ENCODE assay signal across 8 mouse cellular contexts in genomic region chr13:23622861-23623450, GRCm38 (mm10). TPM values are rescaled to one million over a fixed set of nuclear protein-coding genes. Genes with fewer than 3 reads are reported as not detected.
DNase-seq lines count a peak whose midpoint lies in the region; ATAC-seq lines count a peak whose summit lies in the region.

No protein-coding gene starts in this region.

- peak overlapping the region; percentile 76 for H3K4me3 ChIP-seq in heart, embryonic 11.5 days (ENCODE audit: low read depth, low read length)
- peak overlapping the region; percentile 61 for H3K4me3 ChIP-seq in midbrain, embryonic 15.5 days

- ATAC-seq in heart, embryonic 11.5 days (replicated peaks; ENCODE audit: insufficient number of reproducible peaks, low FRiP score, low TSS enrichment) = no peak
- ATAC-seq in midbrain, embryonic 15.5 days (replicated peaks) = no peak
- no peak for ATAC-seq in activated CD4-positive, CD25-positive, alpha-beta regulatory T cell, adult 4 months

- intact Hi-C loops in left cerebral cortex, postnatal 4 days (cut with DNase I) = no loop called here
- intact Hi-C loops in left cerebral cortex, postnatal 36 days (cut with DNase I) = loop anchor here (5.0 kb wide), 4 partner anchors 36 to 1581 kb away; partner anchors contain the start of genes Hist1h1c, Hist1h1t, Hist1h2ag and Hist1h2bj

- no peaks in the 10 kb centered on the region for H3K27me3 ChIP-seq in heart, embryonic 11.5 days (ENCODE audit: control insufficient read depth, insufficient read depth, low read length)
- H3K27me3 ChIP-seq in midbrain, embryonic 15.5 days (replicated peaks) = no peaks in the 10 kb centered on the region

- peak; percentile 9 for DNase-seq in left cerebral cortex, postnatal 4 days
- no peak for DNase-seq in left cerebral cortex, postnatal 36 days (ENCODE audit: low spot score in 2 of 2)
- peak; percentile 34 for DNase-seq in cerebellum, adult 9-11 months
- DNase-seq in large intestine, adult 2 months (ENCODE audit: low read depth, low spot score) = peak; percentile 25
- no peak for DNase-seq in layer of hippocampus, adult 9-11 months

- peak overlapping the region; percentile 96 for H3K27ac ChIP-seq in heart, embryonic 11.5 days (ENCODE audit: low read depth, low read length)
- peak overlapping the region; percentile 96 for H3K27ac ChIP-seq in midbrain, embryonic 15.5 days

- H3K4me2 ChIP-seq in heart, embryonic 11.5 days = peak overlapping the region; percentile 98
- peak overlapping the region; percentile 93 for H3K4me2 ChIP-seq in midbrain, embryonic 15.5 days

- no peaks in the 10 kb centered on the region for H3K36me3 ChIP-seq in heart, embryonic 11.5 days (ENCODE audit: control insufficient read depth, insufficient read depth, low read length)
- H3K36me3 ChIP-seq in midbrain, embryonic 15.5 days (replicated peaks) = no peaks in the 10 kb centered on the region

- H3K9me3 ChIP-seq in heart, embryonic 11.5 days (replicated peaks; ENCODE audit: control insufficient read depth, low read length) = no peaks in the 10 kb centered on the region
- no peaks in the 10 kb centered on the region for H3K9me3 ChIP-seq in midbrain, embryonic 15.5 days

- H3K4me1 ChIP-seq in heart, embryonic 11.5 days (ENCODE audit: control insufficient read depth, insufficient read depth, low read length) = peaks cover 4% of the 10 kb centered on the region; the same call in 1 of the 2 replicates
- peaks cover 22% of the 10 kb centered on the region for H3K4me1 ChIP-seq in midbrain, embryonic 15.5 days

- WGBS in heart, embryonic 11.5 days (ENCODE audit: insufficient replicate concordance) = 28% methylated on average over 7 of the region's 7 CpGs
- WGBS in large intestine, adult 2 months = 20% methylated on average over 7 of the region's 7 CpGs
- 27% methylated on average over 7 of the region's 7 CpGs for WGBS in midbrain, embryonic 15.5 days

- peak overlapping the region; percentile 96 for H3K9ac ChIP-seq in heart, embryonic 11.5 days (ENCODE audit: low read depth, low read length)
- 0 out of 2 replicates have a peak overlapping the region, but pooled peaks have one; percentile 77 for H3K9ac ChIP-seq in midbrain, embryonic 15.5 days

RNA-seq across cellular contexts. Expression of gene Hist1h1e, which starts 0.6 kb away (rescaled TPM):
- total RNA-seq in left cerebral cortex, postnatal 4 days (2021) = 100 to 1,000 TPM; 112 to 117 TPM
- total RNA-seq in left cerebral cortex, postnatal 36 days (2021) = 10 to 100 TPM; 70.8 to 73.2 TPM
- polyA plus RNA-seq in heart, embryonic 11.5 days (2014; fragmentation: Nextera tagmentation; extraction: Ambion mirVana) = 8.4 and 11.1 TPM in 2 replicates
- polyA plus RNA-seq in large intestine, adult 2 months (2012; rRNA removed) = 2.7 and 3.1 TPM in 2 replicates
- polyA plus RNA-seq in midbrain, embryonic 15.5 days (2015; fragmentation: Nextera tagmentation; extraction: Ambion mirVana) = 5.4 and 5.5 TPM in 2 replicates
- 10 to 100 TPM; 11.9 to 13.5 TPM for polyA plus RNA-seq in activated CD4-positive, CD25-positive, alpha-beta regulatory T cell, adult 4 months (2017; shearing (Covaris generic))

RNA-seq across cellular contexts. Expression of gene Hist1h2be, which starts 2.0 kb away (rescaled TPM):
- 10 to 100 TPM; 13.0 to 16.9 TPM for total RNA-seq in left cerebral cortex, postnatal 4 days (2021)
- 1 to 10 TPM; 7.0 to 7.4 TPM for total RNA-seq in left cerebral cortex, postnatal 36 days (2021)
- polyA plus RNA-seq in heart, embryonic 11.5 days (2014; fragmentation: Nextera tagmentation; extraction: Ambion mirVana) = 1.5 and 2.4 TPM in 2 replicates
- 1.9 and 2.5 TPM in 2 replicates for polyA plus RNA-seq in large intestine, adult 2 months (2012; rRNA removed)
- 1.7 and 1.8 TPM in 2 replicates for polyA plus RNA-seq in midbrain, embryonic 15.5 days (2015; fragmentation: Nextera tagmentation; extraction: Ambion mirVana)
- 1 to 10 TPM; 1.5 to 1.7 TPM for polyA plus RNA-seq in activated CD4-positive, CD25-positive, alpha-beta regulatory T cell, adult 4 months (2017; shearing (Covaris generic))

RNA-seq across cellular contexts. Expression of gene Hist1h4d, which starts 41.6 kb away (rescaled TPM):
- 100 to 1,000 TPM; 177 to 192 TPM for total RNA-seq in left cerebral cortex, postnatal 4 days (2021)
- total RNA-seq in left cerebral cortex, postnatal 36 days (2021) = 100 to 1,000 TPM; 160 to 166 TPM
- 42.3 and 51.7 TPM in 2 replicates for polyA plus RNA-seq in heart, embryonic 11.5 days (2014; fragmentation: Nextera tagmentation; extraction: Ambion mirVana)
- 13.6 and 13.7 TPM in 2 replicates for polyA plus RNA-seq in large intestine, adult 2 months (2012; rRNA removed)
- 34.2 and 34.9 TPM in 2 replicates for polyA plus RNA-seq in midbrain, embryonic 15.5 days (2015; fragmentation: Nextera tagmentation; extraction: Ambion mirVana)
- 10 to 100 TPM; 36.8 to 39.3 TPM for polyA plus RNA-seq in activated CD4-positive, CD25-positive, alpha-beta regulatory T cell, adult 4 months (2017; shearing (Covaris generic))

RNA-seq across cellular contexts. Expression of gene Hist1h3d, which starts 47.4 kb away (rescaled TPM):
- 10 to 100 TPM; 18.8 to 24.3 TPM for total RNA-seq in left cerebral cortex, postnatal 4 days (2021)
- total RNA-seq in left cerebral cortex, postnatal 36 days (2021) = 10 to 100 TPM in 1 of 2 experiments, 1 to 10 TPM in 1; 7.7 to 10.8 TPM
- polyA plus RNA-seq in heart, embryonic 11.5 days (2014; fragmentation: Nextera tagmentation; extraction: Ambion mirVana) = 2.9 and 4.6 TPM in 2 replicates
- 9.5 and 13.9 TPM in 2 replicates for polyA plus RNA-seq in large intestine, adult 2 months (2012; rRNA removed)
- polyA plus RNA-seq in midbrain, embryonic 15.5 days (2015; fragmentation: Nextera tagmentation; extraction: Ambion mirVana) = 0.82 and 1.2 TPM in 2 replicates
- polyA plus RNA-seq in activated CD4-positive, CD25-positive, alpha-beta regulatory T cell, adult 4 months (2017; shearing (Covaris generic)) = not detected

RNA-seq across cellular contexts. Expression of gene Hist1h2ad, which starts 48.8 kb away (rescaled TPM):
- 10 to 100 TPM; 18.6 to 25.5 TPM for total RNA-seq in left cerebral cortex, postnatal 4 days (2021)
- 1 to 10 TPM; 3.1 to 8.2 TPM for total RNA-seq in left cerebral cortex, postnatal 36 days (2021)
- 0.44 and 1.3 TPM in 2 replicates for polyA plus RNA-seq in heart, embryonic 11.5 days (2014; fragmentation: Nextera tagmentation; extraction: Ambion mirVana)
- 3.6 and 7.5 TPM in 2 replicates for polyA plus RNA-seq in large intestine, adult 2 months (2012; rRNA removed)
- polyA plus RNA-seq in midbrain, embryonic 15.5 days (2015; fragmentation: Nextera tagmentation; extraction: Ambion mirVana) = 1.6 TPM in 1 of 2 replicates, not detected in the other
- 1 to 10 TPM in 1 of 2 experiments, not detected in 1; 2.3 TPM for polyA plus RNA-seq in activated CD4-positive, CD25-positive, alpha-beta regulatory T cell, adult 4 months (2017; shearing (Covaris generic))

Comparison
In these comparisons a context has a peak if more than half of its experiments do, and no peak if none do; other contexts are left out.
1. DNase-seq: peak in left cerebral cortex, postnatal 4 days (single experiment), cerebellum, adult 9-11 months (single experiment) and large intestine, adult 2 months (single experiment); none in left cerebral cortex, postnatal 36 days (0 of 2) and layer of hippocampus, adult 9-11 months (single experiment).